Mouse (Mus musculus): ENCODE results near the gene Kdm3a. TPM values are rescaled to one million over a fixed set of nuclear protein-coding genes. Genes with fewer than 3 reads are reported as not detected.

Gene Kdm3a
- polyA plus RNA-seq, 1 experiment from 2014 or later, result 28.9 TPM

DNA sequence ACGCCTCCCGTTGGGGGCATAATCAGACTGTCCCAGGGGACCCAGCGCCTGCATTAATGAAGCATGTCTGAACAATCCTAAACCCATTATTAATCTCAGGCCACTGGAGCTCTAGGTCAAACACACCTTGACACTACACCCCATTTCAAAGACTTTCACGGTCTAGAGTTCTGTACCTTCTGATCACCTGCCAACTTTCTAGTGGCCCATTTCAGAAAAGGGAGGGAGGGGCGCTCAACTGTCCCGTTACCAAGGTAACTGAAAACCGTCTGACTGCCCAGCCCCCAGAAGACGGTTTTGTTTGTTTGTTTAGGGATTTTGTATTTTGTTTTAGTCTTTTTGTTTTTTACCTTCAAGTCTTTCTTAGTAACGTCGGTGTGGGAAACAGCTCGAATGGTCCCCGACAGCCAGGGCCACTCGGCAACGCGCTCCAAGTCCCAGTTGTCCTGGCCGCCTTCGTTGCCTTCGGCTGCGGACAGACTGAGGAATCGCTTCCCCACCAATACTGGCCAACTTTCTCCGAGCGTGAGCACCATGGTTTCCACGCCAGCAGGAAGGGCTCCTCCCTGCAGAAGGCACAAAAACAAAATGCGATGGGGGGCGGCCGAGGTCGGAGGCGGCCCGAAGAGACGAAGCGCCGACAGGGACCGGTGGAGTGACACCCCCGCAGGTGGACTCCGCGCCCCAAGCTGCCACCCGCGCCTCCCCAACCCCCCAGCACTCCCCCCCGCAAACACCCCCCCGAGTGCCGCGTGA is 906 bp downstream of the Kdm3a start:
- peak overlapping the region; percentile 66 for H3K4me2 ChIP-seq
- DNase-seq (ENCODE audit: low spot score), result peak; percentile 55
- no peaks in the 10 kb centered on the region for H3K27me3 ChIP-seq (replicated peaks; ENCODE audit: control insufficient read depth, insufficient read depth, low read length)
- peaks cover 8% of the 10 kb centered on the region; the same call in 1 of the 2 replicates for H3K4me1 ChIP-seq (replicated peaks; ENCODE audit: control insufficient read depth, insufficient read depth, low read length)
- 0 out of 2 replicates have a peak, but pooled peaks have one; percentile 1 for ATAC-seq (replicated peaks; ENCODE audit: low FRiP score)
- WGBS, result 5% methylated on average over 40 of the region's 42 CpGs
- no peaks in the 10 kb centered on the region for H3K9me3 ChIP-seq (ENCODE audit: control insufficient read depth, low read length)
- H3K36me3 ChIP-seq (ENCODE audit: control insufficient read depth, insufficient read depth, low read length), result peaks cover 3% of the 10 kb centered on the region; the same call in 1 of the 2 replicates
- peak overlapping the region; percentile 88 for H3K4me3 ChIP-seq (ENCODE audit: low read depth, low read length)
- peak overlapping the region; percentile 87 for H3K27ac ChIP-seq (ENCODE audit: low read depth, low read length)
- peak overlapping the region; percentile 90 for H3K9ac ChIP-seq (ENCODE audit: low read depth, low read length)

DNA sequence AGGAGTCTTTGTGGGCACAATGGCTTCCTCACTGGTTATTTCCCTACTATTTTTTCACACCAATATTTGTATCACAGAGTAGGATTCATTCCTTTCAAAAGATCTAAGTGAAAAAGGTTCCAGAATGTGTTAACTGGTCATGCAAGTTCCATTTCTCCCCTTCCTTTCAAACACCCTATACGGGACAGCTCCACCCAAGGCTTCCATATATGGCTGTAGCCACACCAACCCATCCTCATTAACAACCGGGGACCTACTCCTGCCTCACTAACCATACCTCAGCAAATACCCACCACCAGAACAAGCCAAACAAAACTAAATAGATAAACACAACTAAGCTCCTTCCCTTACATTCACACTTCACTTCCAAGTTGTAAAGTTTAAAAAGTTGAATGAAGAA is 1.6 kb downstream of the Kdm3a start:
- H3K9me3 ChIP-seq (ENCODE audit: control insufficient read depth, low read length), result no peaks in the 10 kb centered on the region
- no peak for ATAC-seq (replicated peaks; ENCODE audit: low FRiP score)
- H3K27me3 ChIP-seq (replicated peaks; ENCODE audit: control insufficient read depth, insufficient read depth, low read length), result no peaks in the 10 kb centered on the region
- H3K4me1 ChIP-seq (replicated peaks; ENCODE audit: control insufficient read depth, insufficient read depth, low read length), result peaks cover 8% of the 10 kb centered on the region; the same call in 1 of the 2 replicates
- H3K4me3 ChIP-seq (ENCODE audit: low read depth, low read length), result peak overlapping the region; percentile 88
- no peak overlapping the region for H3K27ac ChIP-seq (ENCODE audit: low read depth, low read length)
- no peak overlapping the region for H3K9ac ChIP-seq (ENCODE audit: low read depth, low read length)
- peak overlapping the region; percentile 66 for H3K4me2 ChIP-seq
- WGBS, result 15% methylated on average over 2 of the region's 2 CpGs
- H3K36me3 ChIP-seq (ENCODE audit: control insufficient read depth, insufficient read depth, low read length), result peaks cover 5% of the 10 kb centered on the region; the same call in 1 of the 2 replicates
- DNase-seq (ENCODE audit: low spot score), result no peak

GRCm38 (mm10) chr6:71627325-71627724 is 5.5 kb downstream of the Kdm3a start:
- no peak overlapping the region for H3K27ac ChIP-seq (ENCODE audit: low read depth, low read length)
- no peaks in the 10 kb centered on the region for H3K9me3 ChIP-seq (ENCODE audit: control insufficient read depth, low read length)
- peaks cover 8% of the 10 kb centered on the region; the same call in 1 of the 2 replicates for H3K4me1 ChIP-seq (replicated peaks; ENCODE audit: control insufficient read depth, insufficient read depth, low read length)
- DNase-seq (ENCODE audit: low spot score) (no peak), ATAC-seq (replicated peaks; ENCODE audit: low FRiP score) (no peak)
- peaks cover 7% of the 10 kb centered on the region; the same call in 1 of the 2 replicates for H3K36me3 ChIP-seq (ENCODE audit: control insufficient read depth, insufficient read depth, low read length)
- no peak overlapping the region for H3K9ac ChIP-seq (ENCODE audit: low read depth, low read length)
- H3K4me2 ChIP-seq, result no peak overlapping the region
- H3K27me3 ChIP-seq (replicated peaks; ENCODE audit: control insufficient read depth, insufficient read depth, low read length), result no peaks in the 10 kb centered on the region
- no peak overlapping the region for H3K4me3 ChIP-seq (ENCODE audit: low read depth, low read length)

DNA sequence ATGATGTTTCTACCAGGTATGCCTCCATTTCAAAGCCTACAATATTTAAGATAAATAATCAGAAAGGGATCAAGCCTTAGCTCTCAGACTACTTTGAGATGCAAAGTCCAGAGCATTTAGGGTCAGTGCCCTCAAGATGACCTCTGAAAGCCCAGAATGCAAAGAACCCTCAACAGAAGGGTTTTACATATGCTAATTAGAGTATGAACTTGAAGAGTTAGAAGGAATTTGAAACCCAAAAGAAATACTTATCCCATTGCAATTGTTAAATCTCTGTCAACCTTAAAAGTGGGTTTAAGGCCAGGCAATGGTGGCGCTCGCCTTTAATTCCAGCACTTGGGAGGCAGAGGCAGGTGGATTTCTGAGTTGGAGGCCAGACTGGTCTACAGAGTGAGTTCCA is 6.8 kb downstream of the Kdm3a start:
- DNase-seq (ENCODE audit: low spot score) (no peak), ATAC-seq (replicated peaks; ENCODE audit: low FRiP score) (no peak)
- WGBS, result 91% methylated on average over 2 of the region's 2 CpGs
- Histone ChIP-seq H3K27me3 (replicated peaks; ENCODE audit: control insufficient read depth, insufficient read depth, low read length) (no peaks in the 10 kb centered on the region), H3K4me3 (ENCODE audit: low read depth, low read length) (no peak overlapping the region), H3K27ac (ENCODE audit: low read depth, low read length) (no peak overlapping the region), H3K9me3 (ENCODE audit: control insufficient read depth, low read length) (no peaks in the 10 kb centered on the region), H3K4me2 (no peak overlapping the region), H3K4me1 (replicated peaks; ENCODE audit: control insufficient read depth, insufficient read depth, low read length) (peaks cover 7% of the 10 kb centered on the region; the same call in 1 of the 2 replicates), H3K9ac (ENCODE audit: low read depth, low read length) (no peak overlapping the region), H3K36me3 (ENCODE audit: control insufficient read depth, insufficient read depth, low read length) (peaks cover 7% of the 10 kb centered on the region; the same call in 1 of the 2 replicates)

DNA sequence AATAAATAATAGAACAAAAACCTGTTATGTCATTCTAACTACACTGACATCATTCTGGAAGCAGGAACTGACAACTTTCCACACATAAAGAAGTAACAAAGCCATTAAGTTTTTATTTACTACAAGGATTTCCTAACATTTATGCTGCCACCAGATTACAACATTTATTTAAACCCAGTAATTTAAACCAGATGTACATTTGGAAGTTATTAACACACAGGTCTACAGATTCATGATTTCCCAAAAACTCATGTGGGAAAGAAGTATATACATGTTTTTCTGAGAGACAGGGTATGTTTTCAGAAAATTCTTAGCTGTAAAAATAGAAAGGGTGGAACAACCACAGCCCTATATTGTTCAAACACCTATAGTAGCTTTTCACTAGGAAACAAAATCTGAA is 8.1 kb downstream of the Kdm3a start:
- ATAC-seq (replicated peaks; ENCODE audit: low FRiP score) (no peak), DNase-seq (ENCODE audit: low spot score) (no peak)
- Histone ChIP-seq H3K27ac (ENCODE audit: low read depth, low read length) (no peak overlapping the region), H3K27me3 (replicated peaks; ENCODE audit: control insufficient read depth, insufficient read depth, low read length) (no peaks in the 10 kb centered on the region), H3K4me3 (ENCODE audit: low read depth, low read length) (no peak overlapping the region), H3K4me2 (no peak overlapping the region), H3K9me3 (ENCODE audit: control insufficient read depth, low read length) (no peaks in the 10 kb centered on the region), H3K4me1 (replicated peaks; ENCODE audit: control insufficient read depth, insufficient read depth, low read length) (no peaks in the 10 kb centered on the region), H3K9ac (ENCODE audit: low read depth, low read length) (no peak overlapping the region), H3K36me3 (ENCODE audit: control insufficient read depth, insufficient read depth, low read length) (peaks cover 14% of the 10 kb centered on the region)

DNA sequence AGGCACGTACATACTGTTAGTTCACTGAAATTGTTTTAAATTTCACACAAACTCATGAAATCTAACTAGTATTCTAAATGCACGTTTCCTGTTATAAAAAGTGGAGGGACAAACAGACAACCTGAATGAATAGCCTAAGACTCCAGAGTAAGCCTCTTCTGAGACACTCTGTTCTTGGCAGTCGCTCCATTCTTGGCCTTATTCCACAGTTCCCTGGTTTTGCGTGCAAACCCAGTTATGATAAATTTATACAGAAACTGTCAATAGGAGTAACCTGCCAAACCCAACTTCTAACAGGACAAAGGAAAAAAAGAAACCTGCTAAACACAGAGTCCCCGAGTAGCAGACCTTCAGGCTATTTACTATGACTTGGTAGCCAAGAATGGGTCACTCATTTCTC is 10.8 kb downstream of the Kdm3a start:
- H3K4me3 ChIP-seq (ENCODE audit: low read depth, low read length), result no peak overlapping the region
- WGBS, result 90% methylated on average over 5 of the region's 5 CpGs
- H3K27me3 ChIP-seq (replicated peaks; ENCODE audit: control insufficient read depth, insufficient read depth, low read length), result no peaks in the 10 kb centered on the region
- H3K9ac ChIP-seq (ENCODE audit: low read depth, low read length), result no peak overlapping the region
- H3K27ac ChIP-seq (ENCODE audit: low read depth, low read length), result no peak overlapping the region
- no peaks in the 10 kb centered on the region for H3K9me3 ChIP-seq (ENCODE audit: control insufficient read depth, low read length)
- no peak overlapping the region for H3K4me2 ChIP-seq
- H3K4me1 ChIP-seq (replicated peaks; ENCODE audit: control insufficient read depth, insufficient read depth, low read length), result no peaks in the 10 kb centered on the region
- H3K36me3 ChIP-seq (ENCODE audit: control insufficient read depth, insufficient read depth, low read length), result peaks cover 19% of the 10 kb centered on the region
- ATAC-seq (replicated peaks; ENCODE audit: low FRiP score) (no peak), DNase-seq (ENCODE audit: low spot score) (no peak)

- WGBS, result 92% methylated on average over 5 of the region's 5 CpGs
- H3K9me3 ChIP-seq (ENCODE audit: control insufficient read depth, low read length), result no peaks in the 10 kb centered on the region
These were observed 11.2 kb downstream of the Kdm3a start for GRCm38 (mm10) chr6:71621551-71621950.

GRCm38 (mm10) chr6:71616959-71617358 is 15.8 kb downstream of the Kdm3a start:
- Histone ChIP-seq H3K4me2 (no peak overlapping the region), H3K27me3 (replicated peaks; ENCODE audit: control insufficient read depth, insufficient read depth, low read length) (no peaks in the 10 kb centered on the region), H3K9me3 (ENCODE audit: control insufficient read depth, low read length) (no peaks in the 10 kb centered on the region), H3K36me3 (ENCODE audit: control insufficient read depth, insufficient read depth, low read length) (peaks cover 29% of the 10 kb centered on the region), H3K4me1 (replicated peaks; ENCODE audit: control insufficient read depth, insufficient read depth, low read length) (no peaks in the 10 kb centered on the region), H3K27ac (ENCODE audit: low read depth, low read length) (no peak overlapping the region), H3K9ac (ENCODE audit: low read depth, low read length) (no peak overlapping the region), H3K4me3 (ENCODE audit: low read depth, low read length) (no peak overlapping the region)
- ATAC-seq (replicated peaks; ENCODE audit: low FRiP score) (no peak), DNase-seq (ENCODE audit: low spot score) (no peak)
- 79% methylated on average over 5 of the region's 5 CpGs for WGBS

More at GRCm38 (mm10) chr6:71621551-71621950, 11.2 kb downstream of the Kdm3a start:
- Histone ChIP-seq H3K27ac (ENCODE audit: low read depth, low read length) (no peak overlapping the region), H3K27me3 (replicated peaks; ENCODE audit: control insufficient read depth, insufficient read depth, low read length) (no peaks in the 10 kb centered on the region), H3K9ac (ENCODE audit: low read depth, low read length) (no peak overlapping the region), H3K4me2 (no peak overlapping the region), H3K36me3 (ENCODE audit: control insufficient read depth, insufficient read depth, low read length) (peaks cover 23% of the 10 kb centered on the region), H3K4me3 (ENCODE audit: low read depth, low read length) (no peak overlapping the region), H3K4me1 (replicated peaks; ENCODE audit: control insufficient read depth, insufficient read depth, low read length) (no peaks in the 10 kb centered on the region)
- ATAC-seq (replicated peaks; ENCODE audit: low FRiP score) (no peak), DNase-seq (ENCODE audit: low spot score) (no peak)

GRCm38 (mm10) chr6:71613225-71613624 is 19.6 kb downstream of the Kdm3a start:
- Histone ChIP-seq H3K4me2 (no peak overlapping the region), H3K9me3 (ENCODE audit: control insufficient read depth, low read length) (no peaks in the 10 kb centered on the region), H3K27me3 (replicated peaks; ENCODE audit: control insufficient read depth, insufficient read depth, low read length) (no peaks in the 10 kb centered on the region), H3K36me3 (ENCODE audit: control insufficient read depth, insufficient read depth, low read length) (peaks cover 27% of the 10 kb centered on the region), H3K9ac (ENCODE audit: low read depth, low read length) (no peak overlapping the region), H3K27ac (ENCODE audit: low read depth, low read length) (no peak overlapping the region), H3K4me1 (replicated peaks; ENCODE audit: control insufficient read depth, insufficient read depth, low read length) (peaks cover 9% of the 10 kb centered on the region; the same call in 1 of the 2 replicates), H3K4me3 (ENCODE audit: low read depth, low read length) (no peak overlapping the region)
- ATAC-seq (replicated peaks; ENCODE audit: low FRiP score) (no peak), DNase-seq (ENCODE audit: low spot score) (no peak)

All from liver, embryonic 11.5 days (tissue).